Mouse (Mus musculus): ENCODE measurements around the gene Txndc5. TPM values are rescaled to one million over a fixed set of nuclear protein-coding genes. Genes with fewer than 3 reads are reported as not detected.

Txndc5 gene
- total and polyA plus RNA-seq, 3 experiments = 46.8 to 76.7 (median 47.1) TPM

DNA sequence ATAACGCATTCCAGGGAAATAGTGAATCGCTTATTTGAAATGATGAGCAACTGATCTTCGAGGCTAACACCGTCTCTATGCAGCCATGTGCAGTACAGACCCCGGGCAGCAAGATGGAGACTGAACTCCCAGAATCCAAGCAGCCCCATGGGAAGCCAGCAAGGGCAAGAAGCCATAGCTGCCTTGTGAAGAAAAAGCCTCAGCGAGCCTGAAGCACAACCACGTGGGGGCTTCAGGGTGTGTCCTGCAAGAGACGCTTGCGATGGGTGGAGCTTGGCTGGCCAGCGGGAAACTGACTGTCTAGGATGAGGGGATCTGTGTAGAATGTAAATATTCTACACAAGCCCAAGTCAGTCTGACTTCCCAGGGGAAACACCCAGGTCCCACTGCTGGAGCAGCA lies 16.6 kb downstream of the Txndc5 start:
- H3K9me3 ChIP-seq (replicated peaks) = no peaks in the 10 kb centered on the region
- DNase-seq (ENCODE audit: low spot score) (no peak), ATAC-seq (ENCODE audit: extremely low read depth, insufficient number of reproducible peaks, low FRiP score, poor library complexity, severe bottlenecking) (no peak)
- H3K4me3 ChIP-seq (ENCODE audit: low read depth, low read length) = no peak overlapping the region
- TF ChIP-seq GATA2 (IDR thresholded peaks at IDR 0.05; ENCODE audit: borderline replicate concordance, low read depth, low read length) = no peak
- TF ChIP-seq POLR2AphosphoS5 (IDR thresholded peaks at IDR 0.05; ENCODE audit: insufficient replicate concordance, low read depth, low read length) = no peak
- no peak for TF ChIP-seq TAL1 (conservative IDR thresholded peaks at IDR 0.05; ENCODE audit: low read depth, low read length)
- peaks cover 95% of the 10 kb centered on the region for H3K36me3 ChIP-seq (replicated peaks)
- H3K4me1 ChIP-seq (ENCODE audit: insufficient read depth, low read depth, low read length) = peaks cover 3% of the 10 kb centered on the region; the same call in 1 of the 2 replicates
- H3K27me3 ChIP-seq (ENCODE audit: insufficient read depth, low read length) = no peaks in the 10 kb centered on the region

- peaks cover 95% of the 10 kb centered on the region for H3K36me3 ChIP-seq (replicated peaks)
- H3K27me3 ChIP-seq (ENCODE audit: insufficient read depth, low read length) = no peaks in the 10 kb centered on the region
- TF ChIP-seq POLR2AphosphoS5 (IDR thresholded peaks at IDR 0.05; ENCODE audit: insufficient replicate concordance, low read depth, low read length) = no peak
- no peak for TF ChIP-seq CTCF (IDR thresholded peaks at IDR 0.05; ENCODE audit: low read depth, low read length)
- no peak for TF ChIP-seq TAL1 (conservative IDR thresholded peaks at IDR 0.05; ENCODE audit: low read depth, low read length)
- no peak for TF ChIP-seq GATA2 (IDR thresholded peaks at IDR 0.05; ENCODE audit: borderline replicate concordance, low read depth, low read length)
- TF ChIP-seq GATA1 (IDR thresholded peaks at IDR 0.05; ENCODE audit: borderline replicate concordance, low read length) = no peak
These were observed 18.8 kb downstream of the Txndc5 start for GRCm38 (mm10) chr13:38509681-38510341.

GRCm38 (mm10) chr13:38506936-38507335 lies 21.7 kb downstream of the Txndc5 start:
- Histone ChIP-seq H3K4me1 (ENCODE audit: insufficient read depth, low read depth, low read length) (peaks cover 15% of the 10 kb centered on the region), H3K9me3 (replicated peaks) (no peaks in the 10 kb centered on the region), H3K27me3 (ENCODE audit: insufficient read depth, low read length) (no peaks in the 10 kb centered on the region; the same call in 1 of the 2 replicates), H3K36me3 (replicated peaks) (peaks cover 95% of the 10 kb centered on the region), H3K4me3 (ENCODE audit: low read depth, low read length) (no peak overlapping the region)
- ATAC-seq (ENCODE audit: extremely low read depth, insufficient number of reproducible peaks, low FRiP score, poor library complexity, severe bottlenecking) = no peak
- TF ChIP-seq CTCF (IDR thresholded peaks at IDR 0.05; ENCODE audit: low read depth, low read length) = no peak
- no peak for TF ChIP-seq POLR2AphosphoS5 (IDR thresholded peaks at IDR 0.05; ENCODE audit: insufficient replicate concordance, low read depth, low read length)
- no peak for TF ChIP-seq TAL1 (conservative IDR thresholded peaks at IDR 0.05; ENCODE audit: low read depth, low read length)
- no peak for TF ChIP-seq GATA2 (IDR thresholded peaks at IDR 0.05; ENCODE audit: borderline replicate concordance, low read depth, low read length)
- no peak for TF ChIP-seq GATA1 (IDR thresholded peaks at IDR 0.05; ENCODE audit: borderline replicate concordance, low read length)
- DNase-seq (ENCODE audit: low spot score) = no peak

More at GRCm38 (mm10) chr13:38509681-38510341, 18.8 kb downstream of the Txndc5 start:
- ATAC-seq (ENCODE audit: extremely low read depth, insufficient number of reproducible peaks, low FRiP score, poor library complexity, severe bottlenecking) (no peak), DNase-seq (ENCODE audit: low spot score) (no peak)
- peaks cover 3% of the 10 kb centered on the region; the same call in 1 of the 2 replicates for H3K4me1 ChIP-seq (ENCODE audit: insufficient read depth, low read depth, low read length)
- no peaks in the 10 kb centered on the region for H3K9me3 ChIP-seq (replicated peaks)
- no peak overlapping the region for H3K4me3 ChIP-seq (ENCODE audit: low read depth, low read length)

DNA sequence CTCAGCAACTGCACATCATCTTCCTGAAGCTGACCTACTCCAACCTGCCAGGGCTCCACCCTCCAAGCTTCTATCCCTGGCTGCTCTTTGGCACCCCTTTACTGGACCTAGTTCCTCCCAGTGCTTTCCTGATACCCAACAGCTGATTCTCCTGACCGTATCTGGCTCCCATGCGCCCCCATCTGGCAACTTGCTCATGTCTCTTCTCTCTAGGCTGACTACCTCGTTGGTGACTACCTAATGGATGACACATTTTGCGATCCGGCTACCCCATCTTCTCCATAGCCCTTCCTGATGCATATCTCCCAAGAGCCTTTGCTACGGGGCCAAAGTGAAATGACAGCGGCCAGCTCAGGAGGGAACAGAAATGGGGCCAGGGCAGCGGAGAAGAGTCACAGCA lies 22.3 kb downstream of the Txndc5 start:
- Histone ChIP-seq H3K4me1 (ENCODE audit: insufficient read depth, low read depth, low read length) (peaks cover 15% of the 10 kb centered on the region), H3K27me3 (ENCODE audit: insufficient read depth, low read length) (no peaks in the 10 kb centered on the region; the same call in 1 of the 2 replicates), H3K9me3 (replicated peaks) (no peaks in the 10 kb centered on the region), H3K4me3 (ENCODE audit: low read depth, low read length) (no peak overlapping the region), H3K36me3 (replicated peaks) (peaks cover 95% of the 10 kb centered on the region)
- TF ChIP-seq CTCF (IDR thresholded peaks at IDR 0.05; ENCODE audit: low read depth, low read length) = no peak
- no peak for TF ChIP-seq GATA1 (IDR thresholded peaks at IDR 0.05; ENCODE audit: borderline replicate concordance, low read length)
- TF ChIP-seq GATA2 (IDR thresholded peaks at IDR 0.05; ENCODE audit: borderline replicate concordance, low read depth, low read length) = no peak
- TF ChIP-seq POLR2AphosphoS5 (IDR thresholded peaks at IDR 0.05; ENCODE audit: insufficient replicate concordance, low read depth, low read length) = no peak
- TF ChIP-seq TAL1 (conservative IDR thresholded peaks at IDR 0.05; ENCODE audit: low read depth, low read length) = no peak
- ATAC-seq (ENCODE audit: extremely low read depth, insufficient number of reproducible peaks, low FRiP score, poor library complexity, severe bottlenecking) = no peak
- no peak for DNase-seq (ENCODE audit: low spot score)

GRCm38 (mm10) chr13:38503137-38503849 lies 25.3 kb downstream of the Txndc5 start:
- H3K4me1 ChIP-seq (ENCODE audit: insufficient read depth, low read depth, low read length) = peaks cover 15% of the 10 kb centered on the region
- H3K4me3 ChIP-seq (ENCODE audit: low read depth, low read length) = no peak overlapping the region
- no peaks in the 10 kb centered on the region; the same call in 1 of the 2 replicates for H3K27me3 ChIP-seq (ENCODE audit: insufficient read depth, low read length)
- ATAC-seq (ENCODE audit: extremely low read depth, insufficient number of reproducible peaks, low FRiP score, poor library complexity, severe bottlenecking) (no peak), DNase-seq (ENCODE audit: low spot score) (peak; percentile 48)
- TF ChIP-seq CTCF (IDR thresholded peaks at IDR 0.05; ENCODE audit: low read depth, low read length) = no peak
- no peak for TF ChIP-seq TAL1 (conservative IDR thresholded peaks at IDR 0.05; ENCODE audit: low read depth, low read length)
- TF ChIP-seq POLR2AphosphoS5 (IDR thresholded peaks at IDR 0.05; ENCODE audit: insufficient replicate concordance, low read depth, low read length) = no peak
- TF ChIP-seq GATA2 (IDR thresholded peaks at IDR 0.05; ENCODE audit: borderline replicate concordance, low read depth, low read length) = no peak
- no peak for TF ChIP-seq GATA1 (IDR thresholded peaks at IDR 0.05; ENCODE audit: borderline replicate concordance, low read length)
- peaks cover 95% of the 10 kb centered on the region for H3K36me3 ChIP-seq (replicated peaks)
- H3K9me3 ChIP-seq (replicated peaks) = no peaks in the 10 kb centered on the region

GRCm38 (mm10) chr13:38501314-38501713 lies 27.3 kb downstream of the Txndc5 start:
- no peak for TF ChIP-seq POLR2AphosphoS5 (IDR thresholded peaks at IDR 0.05; ENCODE audit: insufficient replicate concordance, low read depth, low read length)
- no peak for TF ChIP-seq GATA1 (IDR thresholded peaks at IDR 0.05; ENCODE audit: borderline replicate concordance, low read length)
- no peak for TF ChIP-seq CTCF (IDR thresholded peaks at IDR 0.05; ENCODE audit: low read depth, low read length)
- no peak for TF ChIP-seq GATA2 (IDR thresholded peaks at IDR 0.05; ENCODE audit: borderline replicate concordance, low read depth, low read length)
- H3K36me3 ChIP-seq (replicated peaks) = peaks cover 76% of the 10 kb centered on the region
- H3K4me1 ChIP-seq (ENCODE audit: insufficient read depth, low read depth, low read length) = peaks cover 15% of the 10 kb centered on the region

More at GRCm38 (mm10) chr13:38501314-38501713, 27.3 kb downstream of the Txndc5 start:
- Histone ChIP-seq H3K9me3 (replicated peaks) (no peaks in the 10 kb centered on the region), H3K4me3 (ENCODE audit: low read depth, low read length) (no peak overlapping the region), H3K27me3 (ENCODE audit: insufficient read depth, low read length) (peaks cover 3% of the 10 kb centered on the region)
- no peak for ATAC-seq (ENCODE audit: extremely low read depth, insufficient number of reproducible peaks, low FRiP score, poor library complexity, severe bottlenecking)
- DNase-seq (ENCODE audit: low spot score) = no peak

Data from G1E (cell line).